Mouse (Mus musculus) spleen, adult 2 months (tissue): ENCODE data around the gene Shb.

Experiments used
- CTCF ChIP-seq: fragments of 200-500 bp; IDR thresholded peaks from 2 replicates; pipeline ENCODE4 v1.5.1; 2011; ENCODE audit warnings: mild to moderate bottlenecking, inconsistent platforms; ENCODE audit not compliant: insufficient read depth, insufficient read length, insufficient replicate concordance; ENCODE audit errors: extremely low read depth
- POLR2A ChIP-seq: fragments of 200-500 bp; IDR thresholded peaks from 2 replicates; pipeline ENCODE4 v1.6.1; 2011; ENCODE audit warnings: low read depth, low read length, inconsistent platforms

DNA sequence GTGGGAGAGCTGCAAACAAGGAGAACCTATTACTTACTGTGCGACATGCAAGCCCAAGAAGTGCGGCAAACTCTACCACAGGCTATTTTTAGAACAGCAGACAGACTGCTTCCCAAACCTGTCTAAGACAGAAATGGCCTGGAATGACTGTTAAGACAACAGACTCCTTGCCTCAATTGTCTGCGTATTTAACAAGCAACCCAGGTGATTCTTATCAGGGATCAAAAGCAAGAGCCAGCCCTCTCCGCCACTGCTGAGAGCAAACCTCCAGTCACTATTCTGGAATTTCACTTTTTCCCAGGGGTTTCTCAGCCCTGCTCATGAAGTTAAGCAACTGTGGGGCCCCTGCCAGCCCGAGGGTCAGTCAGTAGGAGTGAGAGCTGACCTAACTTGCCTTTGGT, 39.6 kb downstream of the Shb start:
- no peak for TF ChIP-seq CTCF
- TF ChIP-seq POLR2A: no peak
